Mouse (Mus musculus) granulocyte monocyte progenitor cell, adult 5-6 weeks (primary cell): ENCODE data around the gene Dbx1. TPM values are rescaled to one million over a fixed set of nuclear protein-coding genes. Genes with fewer than 3 reads are reported as not detected.

Experiments
- ATAC-seq: replicated peaks from 2 replicates; pipeline ENCODE4 v1.8.0; 2016; ENCODE audit warnings: mild to moderate bottlenecking, moderate TSS enrichment, inconsistent platforms; ENCODE audit not compliant: poor library complexity, severe bottlenecking
- total RNA-seq, 2 experiments: library from RNA; stranded (forward) in 1 of 2; stranded (reverse) in 1 of 2; fragments of 200-712, 200-1000 nt in 1 of 2; fragments of >200 nt in 1 of 2; fragmentation: Nextera tagmentation in 1 of 2; gene quantifications; 2 replicates each; pipeline ENCODE4 v1.2.3; 2014 to 2017

Gene Dbx1
- total RNA-seq (2014; fragmentation: Nextera tagmentation) (not detected in 2 replicates), total RNA-seq (2017) (not detected in 2 replicates)

DNA sequence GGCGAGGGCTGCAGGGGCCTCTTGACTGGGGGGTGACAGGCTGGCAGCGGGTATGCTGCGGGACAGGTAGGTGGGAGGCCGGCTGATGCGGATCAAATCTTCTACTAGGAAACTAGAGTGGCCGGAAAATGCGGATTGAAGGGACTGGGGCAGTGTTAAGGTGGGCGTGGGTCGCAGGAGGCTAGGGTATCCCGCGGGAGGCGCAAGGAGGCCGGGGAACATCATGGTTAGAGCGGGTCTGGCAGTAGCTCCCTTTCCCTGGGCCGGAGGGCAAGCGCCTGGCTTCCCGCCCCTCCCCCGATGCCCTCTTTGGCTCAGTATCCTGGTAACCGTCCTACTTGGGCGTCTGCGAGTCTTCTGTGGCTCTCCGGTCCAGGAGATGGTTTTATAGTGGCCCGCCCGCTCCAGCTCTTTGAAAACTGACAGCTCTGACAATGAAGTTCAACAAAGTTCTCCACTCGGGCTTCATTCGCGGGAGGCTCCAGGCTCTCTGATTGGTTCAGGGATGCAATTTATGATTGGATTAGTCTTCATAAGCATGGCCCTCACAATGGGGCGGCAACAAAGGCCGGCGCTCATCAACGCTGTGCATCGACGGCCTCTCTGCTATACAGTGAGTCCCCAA is at the start of gene Dbx1:
TSS of gene Dbx1 (minus strand) at position 359 of the 625 bp plus-strand sequence.
- no peak for ATAC-seq

DNA sequence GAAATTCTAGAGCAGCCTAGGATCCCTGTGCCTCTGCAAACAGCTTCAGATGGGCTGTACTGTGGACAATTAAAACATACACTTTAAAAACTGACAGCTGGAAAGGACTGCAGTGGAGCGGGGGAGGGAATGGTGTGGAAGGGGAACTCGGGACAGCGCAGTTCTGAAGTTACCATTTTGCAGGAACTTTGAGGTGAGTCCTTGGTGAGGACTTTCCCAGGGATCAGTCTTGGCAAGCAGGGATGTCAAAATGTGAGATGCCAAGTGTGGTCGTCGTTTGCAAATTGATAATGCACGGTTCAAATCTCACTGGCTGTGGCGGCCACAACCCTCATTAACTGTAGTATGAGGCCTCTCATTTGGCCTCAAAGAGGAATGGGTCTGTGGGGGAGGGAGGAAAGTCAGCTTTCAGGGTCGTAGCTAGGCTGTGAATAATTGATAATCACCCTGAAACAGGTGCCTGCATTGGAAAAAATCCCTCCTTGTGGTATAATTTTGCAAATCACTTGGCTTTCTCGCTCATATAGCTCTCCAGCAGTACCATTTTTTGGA is 42.3 kb upstream of the Dbx1 start:
- ATAC-seq: no peak

DNA sequence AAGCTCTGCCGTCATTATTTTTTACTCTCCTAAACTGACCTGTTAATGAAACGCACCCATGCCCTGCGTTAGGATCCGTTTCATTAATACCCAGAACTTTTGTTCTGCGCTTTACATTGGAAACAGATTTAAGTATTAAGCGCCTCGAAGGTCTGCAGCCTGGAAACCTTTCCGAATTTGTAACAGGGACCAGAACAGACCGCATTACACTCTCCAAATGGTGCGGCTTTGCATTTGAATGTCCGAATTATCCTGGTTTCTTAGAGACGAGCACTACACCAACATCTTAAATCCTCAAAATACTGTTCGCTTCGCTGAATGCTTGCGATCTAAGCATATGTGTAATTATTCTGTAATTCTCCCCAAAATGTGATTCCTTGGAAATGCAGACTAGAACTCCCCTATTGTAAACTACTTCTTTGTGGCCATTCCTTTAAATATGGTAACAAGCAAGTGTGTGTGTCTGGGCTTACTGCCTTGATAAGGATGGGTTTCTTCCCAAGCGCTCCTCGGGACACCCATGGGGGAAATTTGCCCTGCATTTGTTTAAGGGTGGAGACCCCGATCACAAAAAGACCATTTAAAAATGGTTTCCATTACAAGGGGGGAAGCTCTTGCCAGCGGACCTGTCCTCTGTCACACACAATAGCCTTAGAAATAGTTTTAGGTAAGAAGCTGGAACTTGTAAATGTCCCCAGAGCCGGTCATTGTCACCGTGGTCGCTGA is 41.6 kb upstream of the Dbx1 start:
- no peak for ATAC-seq

DNA sequence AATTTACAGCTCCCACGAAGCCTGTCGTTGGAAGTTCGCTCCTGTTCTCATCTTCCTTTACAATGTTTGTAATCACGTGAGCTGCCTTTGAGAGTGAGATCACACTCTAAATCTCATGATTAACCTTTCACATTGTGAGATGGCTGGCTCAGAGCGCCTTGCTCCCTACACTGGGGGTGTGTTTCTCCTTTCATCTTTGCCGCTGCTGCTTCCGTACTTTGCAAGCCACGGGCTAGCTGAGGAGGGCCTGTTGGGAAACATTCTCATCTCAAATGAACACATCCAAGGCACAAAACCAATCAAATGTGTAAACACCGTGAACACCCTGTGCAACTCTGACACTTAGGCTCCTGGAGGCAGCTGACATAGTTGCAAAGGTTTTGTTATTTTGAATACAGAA is 40.5 kb upstream of the Dbx1 start:
- ATAC-seq: no peak

DNA sequence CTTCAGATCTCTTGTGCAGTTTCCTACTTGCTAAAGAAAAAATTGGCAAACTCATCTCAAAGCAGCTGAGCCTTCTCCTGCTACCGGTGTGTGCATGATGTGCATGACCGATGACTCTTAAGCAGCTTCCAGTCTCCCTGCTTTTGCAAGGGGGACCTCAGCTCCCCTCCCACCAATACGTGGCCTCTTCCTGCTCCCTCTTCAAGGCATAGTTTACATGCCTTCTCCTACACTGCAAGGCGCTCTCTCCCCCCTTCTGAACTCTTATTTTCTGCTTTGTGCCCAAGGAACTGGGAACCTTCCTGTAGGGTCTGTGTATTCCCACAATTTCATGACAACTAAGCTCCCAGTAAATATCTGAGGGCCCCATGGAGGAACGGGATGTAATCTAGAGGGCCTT is 40.0 kb upstream of the Dbx1 start:
- no peak for ATAC-seq

DNA sequence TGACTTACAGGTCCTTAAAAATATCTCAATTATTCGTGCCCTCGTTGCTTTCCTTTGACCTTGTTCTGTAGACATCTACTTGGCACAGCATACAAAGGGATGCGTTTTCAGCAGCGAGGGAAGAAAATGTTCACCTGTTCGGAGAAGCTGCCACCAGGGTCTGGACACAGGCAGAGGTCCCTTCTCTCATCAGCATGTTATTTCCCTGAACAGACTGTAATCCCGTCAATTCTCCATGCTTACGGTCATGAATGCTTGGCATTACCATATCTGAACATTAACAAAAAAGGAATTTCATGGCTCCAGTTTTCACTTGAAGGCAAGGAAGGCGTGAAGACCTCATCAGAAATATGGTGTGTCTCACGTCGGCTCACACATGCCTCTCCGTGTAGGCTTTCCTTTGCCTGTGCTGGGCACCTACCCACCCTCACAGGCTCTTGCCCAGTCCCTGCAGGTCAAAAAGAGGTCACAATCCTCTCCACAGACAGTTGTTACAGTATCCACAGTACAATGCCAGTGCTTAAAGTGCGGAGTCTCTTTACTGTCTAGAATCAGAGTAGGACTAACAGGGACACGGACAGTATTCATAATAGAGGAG is 31.7 kb upstream of the Dbx1 start:
- no peak for ATAC-seq

DNA sequence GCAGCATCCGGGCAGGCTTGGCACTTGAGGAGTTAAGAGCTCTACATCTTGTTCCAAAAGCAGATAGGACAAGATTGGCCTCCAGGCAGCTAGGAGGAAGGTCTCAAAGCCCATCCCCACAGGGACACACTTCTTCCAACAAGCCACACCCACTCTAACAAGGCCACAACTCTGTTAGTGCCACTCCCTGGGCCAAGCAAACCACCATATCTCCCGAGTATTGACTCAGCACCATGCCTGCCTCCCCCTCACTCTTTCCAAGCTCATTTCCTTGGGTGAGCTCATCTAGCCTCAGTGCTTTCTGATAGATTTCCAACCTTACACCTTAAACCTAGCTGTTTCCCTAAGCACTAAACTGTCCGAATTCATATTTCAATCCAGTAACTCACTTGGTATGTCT is 26.9 kb upstream of the Dbx1 start:
- no peak for ATAC-seq

DNA sequence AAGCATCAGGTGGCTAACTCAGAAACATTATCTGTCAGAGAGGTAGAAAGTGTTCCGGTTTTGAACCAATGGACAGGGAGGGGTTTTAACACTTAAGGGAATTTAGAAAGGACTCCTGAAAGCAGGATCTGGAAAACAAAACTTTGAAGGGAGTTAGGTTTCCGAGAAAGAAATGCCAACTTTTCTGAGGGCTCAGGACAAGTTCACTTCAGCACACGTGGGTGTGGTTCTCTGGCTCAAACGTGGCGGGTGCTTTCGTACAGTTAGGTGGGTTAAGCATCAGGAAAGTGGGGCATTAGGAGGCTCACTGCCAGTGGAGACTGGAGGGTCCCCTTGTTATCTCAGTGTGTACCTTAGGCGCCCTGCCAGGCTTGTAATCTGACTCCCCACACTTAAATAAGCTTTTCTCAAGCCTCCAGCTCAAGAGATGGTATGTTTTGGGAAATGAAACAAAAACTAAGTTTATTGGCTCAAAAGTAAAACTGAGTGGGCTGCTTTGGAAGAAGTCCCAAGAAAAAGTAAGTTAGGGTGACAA is 25.9 kb upstream of the Dbx1 start:
- ATAC-seq: no peak

DNA sequence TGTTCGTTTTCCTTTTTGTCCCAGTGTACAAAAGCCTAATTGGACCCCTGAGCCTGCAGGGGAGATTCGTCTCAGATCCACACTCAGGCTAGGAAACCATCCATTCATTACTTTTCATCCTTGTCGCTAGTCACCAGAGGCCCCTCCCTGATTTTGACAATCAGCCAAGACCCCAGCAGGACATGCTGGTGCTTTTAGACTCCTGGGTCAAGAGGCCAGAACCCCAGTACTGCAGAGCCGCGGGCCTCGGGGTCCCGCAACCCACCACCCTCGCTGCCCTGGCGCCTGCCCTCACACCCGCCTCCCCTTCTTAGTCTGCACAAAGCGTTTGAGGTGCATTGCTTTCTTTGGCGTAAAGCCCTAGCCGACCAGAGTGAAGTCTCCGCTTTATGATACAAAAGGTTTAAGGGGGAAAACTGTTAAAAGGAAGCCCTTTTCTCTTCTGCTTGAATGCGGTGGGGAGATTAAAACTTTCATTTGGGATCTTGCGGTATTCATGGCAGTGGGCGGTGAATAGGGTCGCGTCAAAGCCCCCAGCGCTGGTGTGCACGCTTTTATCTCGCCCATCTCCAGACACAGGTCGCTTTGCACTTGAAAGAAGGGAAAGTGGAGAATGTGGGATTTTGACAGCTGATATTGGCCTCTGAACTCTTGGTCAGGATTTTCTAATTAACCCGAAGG is 25.3 kb upstream of the Dbx1 start:
- ATAC-seq: no peak

DNA sequence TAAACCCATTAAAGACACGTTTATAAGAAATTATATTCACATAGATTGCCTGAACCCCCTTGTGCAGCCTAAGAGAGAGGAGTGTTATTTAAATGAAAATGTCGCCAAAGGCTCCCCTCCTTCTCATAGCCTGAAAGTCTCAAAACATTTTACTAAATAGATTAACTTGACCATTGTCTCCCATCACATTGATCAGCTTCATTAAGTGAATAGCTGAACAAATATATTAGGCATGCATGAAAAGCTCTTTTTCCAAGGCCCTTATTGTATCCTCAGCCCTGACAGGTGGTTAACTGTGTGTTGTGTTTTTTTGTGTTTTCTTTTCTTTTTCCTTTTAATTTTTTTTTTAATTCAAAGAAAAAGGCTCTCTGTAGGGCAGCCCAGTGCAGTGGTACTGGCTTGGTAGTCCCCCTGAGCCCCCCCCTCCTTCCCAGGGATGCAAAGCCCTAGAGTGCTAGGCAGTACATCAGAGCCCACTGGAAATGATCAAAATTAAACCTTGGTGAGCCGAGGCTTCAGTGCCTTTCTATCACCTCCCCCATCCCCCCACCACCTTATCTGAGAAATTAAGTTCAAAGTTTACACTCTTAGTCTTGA is 4.2 kb upstream of the Dbx1 start:
- ATAC-seq: no peak

DNA sequence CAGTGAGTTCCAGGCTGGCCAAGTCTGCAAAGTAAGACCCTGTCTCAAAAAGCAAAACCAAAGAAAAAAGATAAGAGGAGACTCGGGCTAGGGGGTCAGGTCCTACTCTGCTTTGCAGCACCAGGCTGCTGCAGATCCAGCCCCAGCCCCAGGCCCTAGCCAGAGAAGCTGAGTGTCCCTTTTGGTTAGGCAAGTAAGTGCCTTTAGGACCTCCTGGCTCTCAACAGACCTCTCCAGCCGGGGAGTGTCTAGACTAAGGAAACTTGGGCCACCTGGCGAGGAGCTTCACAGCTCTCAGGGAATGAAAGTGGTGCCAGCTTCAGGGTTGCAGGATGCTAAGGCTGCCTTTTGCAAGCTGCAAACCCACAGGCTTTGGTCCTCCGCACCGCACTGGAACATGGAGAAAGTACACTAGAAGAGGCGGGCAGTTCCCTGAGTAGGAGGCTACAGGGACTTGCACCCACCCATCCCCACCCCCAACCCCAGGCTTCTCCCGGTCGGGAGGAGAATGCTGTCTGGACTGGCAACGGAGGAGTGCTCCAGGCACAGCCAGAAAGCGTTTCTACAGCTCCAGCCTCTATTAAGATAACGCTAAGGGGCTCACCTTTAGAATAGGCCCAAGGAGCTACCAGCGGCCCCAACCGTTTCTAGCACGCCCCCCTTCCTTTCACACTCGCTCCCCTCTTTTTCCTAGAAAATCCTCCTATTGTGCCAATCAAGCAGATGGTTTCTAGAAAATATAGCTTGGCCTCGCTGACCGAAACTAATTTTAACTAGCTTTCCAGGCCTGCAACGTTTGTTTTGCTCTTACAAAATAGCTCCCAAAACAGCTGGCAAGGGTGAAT is 3.4 kb upstream of the Dbx1 start:
- ATAC-seq: no peak

DNA sequence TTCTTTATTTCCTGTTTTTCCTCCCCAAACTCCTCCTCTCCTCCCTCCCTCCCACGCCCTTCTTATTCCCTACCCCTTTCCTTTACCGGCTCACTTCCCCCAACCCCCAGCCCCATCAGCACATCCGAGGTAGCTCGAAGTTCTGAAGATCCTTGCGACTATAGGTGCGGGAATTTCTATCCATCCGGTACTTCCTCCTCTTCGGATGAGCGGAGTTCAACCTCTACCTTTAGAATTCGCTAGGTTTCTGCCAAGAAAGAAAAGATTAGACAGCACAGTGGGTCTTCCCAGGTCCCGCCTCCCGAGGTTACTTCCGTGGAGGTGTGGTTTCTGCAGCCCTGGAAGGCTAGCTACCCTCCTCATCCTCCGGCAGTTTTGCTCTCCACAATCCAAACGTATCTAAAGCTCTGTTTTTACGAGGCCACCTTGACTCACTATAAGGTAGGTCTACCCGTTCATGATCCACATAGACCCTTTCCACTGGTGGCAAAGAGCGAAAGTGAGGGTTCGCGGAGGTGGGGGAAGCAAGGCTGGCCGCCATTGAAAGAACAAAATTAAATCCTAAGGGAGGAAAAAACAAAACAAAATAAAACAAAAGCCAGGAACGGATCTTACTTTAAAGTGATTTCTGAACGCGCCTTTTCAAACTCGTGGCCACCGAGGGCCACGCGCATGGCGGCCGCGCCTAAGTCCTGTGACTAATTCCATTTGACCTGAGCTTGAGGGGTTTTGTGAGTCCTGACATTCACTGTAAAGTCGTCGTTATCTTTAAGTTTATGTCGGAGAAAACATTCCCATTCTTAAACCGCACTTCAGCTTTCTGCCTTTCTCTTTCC is 2.5 kb upstream of the Dbx1 start:
- ATAC-seq: no peak

DNA sequence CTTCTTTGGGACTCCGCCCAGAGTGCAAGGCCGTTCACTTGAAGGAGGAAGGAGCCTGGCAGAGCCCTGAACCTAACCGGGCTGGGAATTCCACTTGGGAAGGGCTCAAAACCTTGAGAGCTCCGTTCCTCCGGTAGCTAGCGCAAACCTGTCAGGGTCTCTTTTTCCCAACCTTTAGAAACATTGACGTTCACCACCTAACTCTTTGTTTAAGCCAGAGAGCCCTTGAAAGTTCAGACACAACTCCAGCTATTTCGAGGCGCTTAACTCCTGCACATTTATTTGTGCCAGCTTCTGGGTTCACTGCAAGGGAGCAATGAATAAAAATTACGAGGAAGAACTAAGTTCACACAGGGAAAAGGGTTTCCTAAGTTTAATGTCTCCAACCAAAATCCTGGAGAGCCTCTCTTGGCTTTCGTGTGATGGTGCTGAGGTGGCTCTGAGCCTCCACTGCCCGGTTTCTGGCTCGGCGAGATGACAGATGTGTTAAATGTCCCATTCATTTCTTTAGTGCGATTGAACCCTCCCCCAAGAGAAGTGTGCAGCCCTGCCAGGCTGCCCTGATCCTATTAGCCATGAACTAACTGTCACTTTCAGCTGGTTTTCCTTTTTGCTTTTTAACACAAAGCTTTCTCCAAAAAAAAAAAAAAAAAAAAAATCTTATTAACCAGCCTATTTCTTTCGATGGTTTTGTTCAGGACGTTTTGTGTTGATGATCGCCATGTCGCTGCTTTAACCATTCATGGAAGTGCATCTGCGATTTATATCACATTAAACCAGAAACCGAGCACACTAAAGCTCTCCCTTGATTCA is 1.4 kb upstream of the Dbx1 start:
- no peak for ATAC-seq

DNA sequence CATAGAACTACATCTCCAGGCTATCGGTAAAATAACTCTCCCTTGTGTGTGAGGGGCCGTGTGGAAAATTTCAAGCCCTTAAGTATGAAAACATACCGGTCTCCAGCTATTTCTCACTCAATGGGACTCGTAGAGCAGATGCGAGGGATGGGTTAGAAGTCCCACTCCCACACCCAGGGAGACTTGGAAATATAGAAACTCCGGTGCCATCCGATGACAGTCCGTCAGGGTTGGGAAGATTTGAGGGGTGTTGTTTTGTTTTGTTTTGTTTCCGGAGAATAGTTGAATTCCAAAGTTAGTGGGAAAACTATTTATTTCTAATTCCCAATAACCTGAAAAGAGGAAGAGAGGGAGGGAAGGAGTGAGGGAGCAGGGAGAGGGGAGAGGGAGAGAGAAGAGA is 632 bp upstream of the Dbx1 start:
- no peak for ATAC-seq

DNA sequence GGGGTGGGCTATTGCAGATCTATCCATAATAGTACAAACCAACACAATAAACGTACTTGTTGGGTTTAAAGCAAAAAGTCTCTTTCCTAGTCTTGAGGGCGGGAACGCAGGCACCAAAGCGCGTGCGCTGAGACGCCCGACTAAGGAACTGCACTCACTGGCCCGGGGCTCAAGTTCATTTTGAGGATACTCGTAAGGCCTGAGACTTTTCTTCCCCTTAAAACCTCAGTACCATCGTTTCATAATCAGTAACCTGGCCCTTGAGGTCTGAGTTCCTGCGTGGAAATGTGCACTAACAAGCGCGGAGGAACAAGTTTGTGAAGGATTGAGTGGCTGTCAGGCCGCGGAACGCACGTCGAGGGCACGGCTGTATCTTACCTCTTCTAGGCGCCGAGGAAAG is 678 bp downstream of the Dbx1 start:
- no peak for ATAC-seq

DNA sequence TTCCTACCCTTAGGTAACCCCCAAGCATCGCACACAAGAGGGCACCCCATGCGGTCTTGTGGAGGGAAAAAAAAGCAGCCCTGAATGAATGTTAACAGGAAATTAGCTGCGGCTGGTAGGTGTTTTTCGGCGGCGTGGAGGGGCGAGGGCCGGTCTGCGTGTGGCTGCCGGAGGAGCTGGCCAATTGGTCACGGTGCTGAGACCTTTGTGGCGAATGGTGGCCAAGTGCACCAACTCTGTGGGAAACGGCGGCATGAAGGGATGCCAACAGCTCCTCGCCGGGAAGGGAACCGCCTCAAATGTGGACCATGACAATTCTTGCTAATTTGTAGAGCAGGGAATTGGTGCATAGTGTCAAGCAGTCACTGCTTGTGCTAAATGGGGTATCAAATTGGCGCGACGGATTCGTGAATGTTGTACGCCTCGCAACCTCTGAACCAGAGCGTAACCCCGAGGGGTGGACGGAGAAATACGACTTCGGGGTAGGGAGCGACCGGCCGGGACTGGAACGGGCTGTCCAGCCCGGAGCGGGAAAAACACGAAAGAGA is 1.5 kb downstream of the Dbx1 start:
- ATAC-seq: 0 out of 2 replicates have a peak, but pooled peaks have one; percentile 14

DNA sequence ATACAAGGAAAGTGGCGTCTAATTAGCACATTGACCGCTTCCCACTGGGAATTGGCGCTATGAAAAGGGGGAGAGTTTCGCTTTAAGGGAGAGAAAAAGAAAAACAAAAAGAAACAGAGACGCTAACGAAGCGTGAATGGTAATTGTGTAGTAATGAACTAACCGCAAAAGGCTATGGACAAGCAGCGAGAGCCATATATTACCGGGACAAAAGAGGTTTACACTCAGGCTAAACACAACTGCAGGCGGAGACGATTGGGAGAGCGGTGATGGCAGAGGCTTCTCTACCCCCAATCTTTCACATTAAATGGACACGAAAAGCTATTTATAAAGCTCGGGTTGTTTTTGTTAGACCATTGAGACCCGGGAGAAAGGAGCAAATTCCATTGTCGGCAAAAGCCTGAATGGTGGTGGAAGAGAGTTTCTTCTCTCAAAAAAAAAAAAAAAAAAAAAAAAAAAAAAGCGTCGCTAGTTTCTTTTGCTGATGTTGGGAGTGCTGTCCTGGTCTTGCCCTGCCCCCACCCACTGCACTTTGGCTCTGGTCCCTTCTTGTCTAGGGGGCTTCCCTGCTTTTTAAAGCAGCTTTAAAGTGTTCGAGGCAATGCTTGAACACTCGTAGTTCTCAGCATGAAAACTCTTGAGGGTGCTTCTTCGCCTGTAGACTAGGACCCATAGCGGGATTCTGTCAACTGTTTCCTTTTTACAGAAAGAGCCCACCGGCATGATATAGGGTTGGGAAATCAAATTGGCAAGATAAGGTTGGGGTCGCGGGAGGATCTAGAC is 2.2 kb downstream of the Dbx1 start:
- no peak for ATAC-seq
